Mouse (Mus musculus) hematopoietic stem cell, adult 5-6 weeks (primary cell): Measurements from ENCODE around the gene Eif3c. TPM values are rescaled to one million over a fixed set of nuclear protein-coding genes. Genes with fewer than 3 reads are reported as not detected.
A peak's percentile ranks its signal among the peaks of the same experiment; 100 is the strongest.

Source experiments
- ATAC-seq, 2 experiments: fragments of 125-278 bp in 1 of 2; replicated peaks in 1 of 2; 2 replicates each; pipeline ENCODE4 v1.8.0; 2016 to 2017; ENCODE audit warnings: inconsistent platforms in 2 of 2, mild to moderate bottlenecking in 2 of 2, moderate number of reproducible peaks in 2 of 2, low read depth in 1 of 2, moderate TSS enrichment in 1 of 2; ENCODE audit not compliant: low FRiP score in 2 of 2, poor library complexity in 2 of 2, severe bottlenecking in 2 of 2, insufficient read depth in 1 of 2, low TSS enrichment in 1 of 2
- total RNA-seq: library from RNA; stranded (forward); fragments of 172-1452, 232-1000 nt; gene quantifications from 2 replicates; pipeline ENCODE4 v1.2.3, GENCODE M21; 2017

Gene Eif3c
- 187 and 207 TPM in 2 replicates for total RNA-seq

DNA sequence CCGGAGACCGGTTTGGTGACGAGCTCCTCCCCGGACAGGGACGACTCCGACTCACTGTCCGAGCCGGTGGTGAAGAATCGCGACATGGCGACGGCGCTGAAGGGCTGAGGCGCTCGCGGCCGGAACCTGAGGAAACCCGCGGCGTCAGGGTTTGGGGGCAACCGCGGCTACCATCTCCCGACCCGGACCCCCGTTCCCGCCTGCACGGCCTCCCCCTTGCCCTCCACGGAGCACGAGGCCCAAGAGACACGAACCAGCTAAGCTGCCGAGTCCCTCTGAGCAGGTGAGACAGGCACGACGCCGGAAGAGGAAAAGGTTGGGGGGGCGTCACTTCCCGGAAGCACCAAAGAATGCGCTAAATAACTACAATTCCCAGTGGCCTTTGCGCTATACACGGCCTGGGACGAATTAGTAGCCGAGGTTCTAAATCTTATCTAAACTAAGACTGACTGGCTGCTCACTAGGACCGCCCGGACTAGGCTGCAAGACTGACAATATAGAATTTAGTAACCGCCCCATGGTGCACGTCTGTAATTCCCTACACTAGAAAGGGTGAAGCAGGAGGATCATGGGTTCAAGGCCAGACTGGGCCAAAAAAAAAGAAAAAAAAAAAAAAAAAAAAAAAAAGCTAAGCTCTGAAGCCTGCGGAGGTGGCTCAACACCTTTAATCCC lies at the start of gene Eif3c:
Gene Eif3c, minus strand, starts transcription at position 318 of the 672 bp plus-strand sequence.
- peak; percentile 89 to 91 for ATAC-seq

GRCm38 (mm10) chr7:126612736-126613135 lies 46.5 kb upstream of the Eif3c start:
- ATAC-seq: no peak

DNA sequence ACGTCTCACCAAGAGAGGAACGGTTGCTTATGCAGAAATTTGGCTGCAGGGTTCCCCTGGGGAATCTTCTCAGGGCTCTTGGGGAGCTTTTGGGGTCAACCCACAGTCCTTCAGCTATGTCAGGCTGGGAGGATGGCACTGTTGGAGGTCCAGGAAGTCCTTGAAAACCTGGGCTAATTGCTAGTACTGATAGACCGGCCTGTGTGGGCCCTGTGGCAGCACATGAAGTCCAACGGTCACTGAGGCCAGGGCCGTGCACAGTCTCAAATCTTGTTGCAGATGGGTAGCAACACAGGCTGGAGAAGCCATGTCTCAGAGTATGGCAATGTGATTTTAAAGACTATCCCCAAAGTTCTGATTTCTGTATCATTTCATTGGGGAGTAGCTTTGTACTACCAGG lies 41.6 kb upstream of the Eif3c start:
- ATAC-seq: no peak

DNA sequence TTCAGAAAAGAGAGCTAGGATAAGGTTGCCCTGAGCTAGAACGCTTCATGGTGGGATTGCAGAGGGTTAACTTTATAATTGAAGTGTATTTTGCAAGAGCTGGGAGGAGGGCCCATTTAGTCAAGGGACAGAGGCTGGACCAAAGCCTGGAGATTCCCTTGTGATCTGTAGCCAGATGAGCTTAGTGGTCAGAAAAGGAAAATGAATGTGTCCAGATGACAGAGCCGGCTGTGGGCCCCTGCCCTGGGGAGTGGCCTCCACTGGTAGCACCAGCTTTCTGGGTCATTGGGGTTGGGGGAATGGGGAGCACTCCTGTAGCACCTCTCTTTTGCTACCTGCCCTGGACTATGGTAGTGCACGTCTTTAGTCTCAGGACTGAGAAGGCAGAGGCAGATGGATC lies 40.9 kb upstream of the Eif3c start:
- ATAC-seq: no peak

- ATAC-seq: peak in 1 of 2 experiments; percentile 47; a peak in 2 of 4 replicates
These were observed 40.4 kb upstream of the Eif3c start for GRCm38 (mm10) chr7:126606611-126607010.

DNA sequence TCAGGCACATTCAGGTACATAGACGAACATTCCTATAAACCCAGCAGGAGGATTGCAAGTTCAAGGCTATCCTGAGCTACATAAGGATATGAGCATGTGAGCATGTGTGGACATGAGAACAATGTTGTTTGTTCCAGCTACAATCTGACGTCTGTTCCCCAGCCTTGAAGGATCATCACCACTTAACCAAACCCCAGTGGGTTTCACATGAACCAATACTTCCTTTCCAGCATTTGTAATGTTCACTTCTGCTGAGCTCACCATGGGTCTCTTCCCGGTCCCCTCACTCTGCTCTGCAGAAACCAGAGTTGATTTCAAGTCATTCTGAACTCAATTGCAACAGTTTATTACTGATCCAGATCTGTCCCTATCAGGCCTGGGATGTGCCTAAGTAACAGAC lies 36.4 kb upstream of the Eif3c start:
- peak in 1 of 2 experiments; percentile 26; a peak in 1 of 4 replicates for ATAC-seq

DNA sequence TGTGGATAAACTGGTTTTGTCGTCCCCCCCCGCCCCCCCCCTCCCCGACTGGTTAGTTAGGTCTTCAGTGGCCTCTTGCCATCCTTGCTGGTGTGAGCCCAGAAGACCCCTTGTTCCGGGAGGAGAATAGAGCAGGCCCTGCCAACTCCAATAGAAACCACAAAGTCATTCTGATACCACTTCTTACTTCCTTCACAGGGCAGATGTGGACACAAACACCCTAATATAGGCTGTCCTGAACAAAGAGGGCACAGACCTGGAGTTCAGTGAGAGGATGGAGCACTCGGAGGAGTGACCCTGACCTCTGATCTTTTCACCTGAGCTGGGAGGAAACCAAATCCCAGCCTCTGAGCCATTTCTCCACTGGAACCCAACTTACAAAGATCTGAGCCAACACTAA lies 35.7 kb upstream of the Eif3c start:
- no peak; a peak in 1 of 4 replicates for ATAC-seq

DNA sequence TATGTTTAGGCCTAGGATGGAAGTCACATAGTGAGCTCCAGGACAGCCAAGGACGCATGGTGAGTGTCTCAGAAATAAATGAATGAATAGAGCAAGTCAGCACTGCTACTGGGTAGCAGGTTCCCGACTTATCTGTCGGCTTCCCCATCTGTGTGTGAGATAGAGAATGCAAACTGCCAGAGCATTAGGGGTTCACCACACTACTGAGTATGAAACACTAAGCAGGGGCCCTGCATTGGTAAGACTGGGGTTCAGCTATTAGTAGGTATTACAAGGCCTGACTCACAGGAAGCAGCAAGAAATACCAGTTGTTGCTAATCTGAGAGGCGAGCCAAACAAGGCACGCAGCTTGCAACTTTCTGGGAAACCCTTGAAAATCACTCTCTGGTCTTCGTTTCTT lies 32.7 kb upstream of the Eif3c start:
- no peak for ATAC-seq

GRCm38 (mm10) chr7:126596414-126596813 lies 30.2 kb upstream of the Eif3c start:
- no peak for ATAC-seq

DNA sequence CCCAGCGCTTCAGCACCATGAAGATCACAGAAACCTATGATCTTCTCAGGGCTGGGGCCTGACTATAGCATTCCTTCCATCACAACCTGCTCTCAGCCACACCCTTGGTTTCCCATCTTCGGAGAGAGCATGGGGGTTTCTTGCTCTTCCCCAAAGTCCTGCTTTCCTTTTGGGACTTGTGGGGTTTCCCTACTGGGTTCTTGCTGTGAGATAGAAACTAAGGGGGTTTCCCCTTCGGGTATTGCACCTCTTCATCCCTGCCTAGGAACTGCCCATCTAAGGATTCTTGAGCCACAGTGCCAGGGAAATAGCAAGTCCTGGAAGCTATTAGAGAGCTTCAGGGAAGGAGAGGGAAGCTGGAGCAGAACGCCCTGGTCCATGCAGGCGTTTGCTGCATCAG lies 29.7 kb upstream of the Eif3c start:
- ATAC-seq: no peak

GRCm38 (mm10) chr7:126594862-126595561 lies 28.8 kb upstream of the Eif3c start, which contains the start of gene Il27:
Gene Il27, minus strand, starts transcription at chr7:126594941.
- peak; percentile 44 to 51; a peak in 3 of 4 replicates for ATAC-seq

- no peak for ATAC-seq
These were observed 21.6 kb upstream of the Eif3c start for GRCm38 (mm10) chr7:126587779-126588178.

- ATAC-seq: no peak
These were observed 20.6 kb upstream of the Eif3c start for GRCm38 (mm10) chr7:126586839-126587238.

- no peak for ATAC-seq
These were observed 19.5 kb upstream of the Eif3c start, which contains the start of gene Cln3 for GRCm38 (mm10) chr7:126585717-126586116. Gene Cln3, minus strand, starts transcription at chr7:126585817.

DNA sequence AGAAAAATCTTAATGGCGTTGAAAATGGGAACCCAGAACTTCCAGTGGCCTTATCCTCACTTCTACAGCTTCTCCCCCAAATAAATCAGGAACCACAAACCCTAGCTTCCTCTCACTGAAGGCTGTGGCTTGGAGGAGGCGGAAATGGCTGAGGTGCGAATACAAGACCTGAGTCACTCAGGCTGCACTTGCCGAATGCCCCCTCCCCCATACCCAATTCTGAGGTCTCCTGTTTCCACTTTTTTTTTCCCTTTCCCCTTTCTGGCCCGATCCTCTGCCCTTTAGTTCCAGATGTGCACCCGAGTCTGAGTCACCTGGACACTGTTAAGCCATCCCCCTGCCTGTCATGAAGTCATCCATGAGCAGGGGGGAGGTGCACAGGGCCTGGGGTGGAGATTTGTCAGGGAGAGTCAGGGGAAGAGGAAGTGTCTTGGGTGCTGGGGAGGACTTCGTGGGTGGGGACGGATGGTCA lies 18.3 kb upstream of the Eif3c start, which contains the start of gene Apobr:
Gene Apobr, plus strand, starts transcription at position 437 of the 472 bp plus-strand sequence.
- peak; percentile 66 to 79 for ATAC-seq

- no peak for ATAC-seq
These were observed 17.6 kb upstream of the Eif3c start for GRCm38 (mm10) chr7:126583761-126584160.

DNA sequence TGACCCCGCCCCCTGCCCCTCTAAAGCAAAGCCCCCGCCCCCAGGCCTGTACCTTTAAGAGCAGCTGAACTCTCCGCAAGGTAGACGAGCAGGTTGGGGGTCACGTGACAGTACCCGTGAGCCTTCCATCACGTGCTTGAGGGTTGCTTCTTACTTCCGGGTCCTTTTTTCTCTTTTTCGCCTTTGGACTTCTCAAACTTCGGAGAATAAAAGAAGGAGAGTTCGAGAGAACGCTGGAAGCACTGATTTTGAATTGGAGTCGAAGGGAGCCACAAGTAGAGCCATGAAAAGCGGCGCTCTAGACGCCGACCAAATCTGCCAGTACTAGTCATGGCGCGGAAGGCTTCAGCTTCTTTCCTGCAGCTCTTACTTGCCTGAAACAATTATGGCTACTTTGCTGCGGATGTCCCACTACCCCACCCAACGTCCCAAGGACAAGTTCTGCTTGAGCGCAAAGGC lies 17.1 kb upstream of the Eif3c start:
- ATAC-seq: peak; percentile 41 to 48; a peak in 3 of 4 replicates

DNA sequence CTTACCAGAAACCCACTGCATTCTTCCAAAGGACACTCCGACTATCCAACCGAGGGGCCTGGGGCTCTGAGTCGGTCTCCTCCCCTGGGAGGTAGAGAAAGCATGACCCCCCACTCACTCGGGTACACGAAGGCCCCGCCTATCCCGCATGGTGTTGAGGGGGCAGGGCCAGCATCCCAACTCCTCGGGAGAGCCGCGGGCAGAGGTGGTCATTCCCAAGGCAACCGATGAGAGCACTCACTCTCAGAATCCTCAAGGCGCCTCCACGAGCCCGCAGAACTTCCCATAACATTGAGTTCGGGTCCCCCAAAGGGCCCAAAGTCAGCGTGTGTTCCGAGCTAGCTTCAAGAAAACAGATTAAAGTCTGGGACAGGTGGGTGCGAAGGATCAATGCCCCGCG lies 16.5 kb upstream of the Eif3c start:
- no peak for ATAC-seq
